Mouse (Mus musculus): ENCODE data around the gene Camkv. TPM values are rescaled to one million over a fixed set of nuclear protein-coding genes. Genes with fewer than 3 reads are reported as not detected.

Gene Camkv
- under 1 TPM; 0.80 to 0.86 TPM for total RNA-seq (2021)
- long read RNA-seq, experiment 1, partial matches to known transcripts, result 0 of 2 reads
- long read RNA-seq, experiment 1, other reads (novel, unspliced or antisense), result 0 of 2 reads
- long read RNA-seq, experiment 2, partial matches to known transcripts, result 0 of 2 reads
- long read RNA-seq, experiment 2, other reads (novel, unspliced or antisense), result 1 of 2 reads

GRCm38 (mm10) chr9:107935374-107935773 is at the start of gene Camkv:
Gene Camkv, plus strand, starts transcription at chr9:107935674.
- DNase-seq, result no peak

- peak; percentile 71 for DNase-seq
Observed at GRCm38 (mm10) chr9:107887804-107888266, 47.6 kb upstream of the Camkv start, which contains the start of gene Mon1a. Gene Mon1a, plus strand, starts transcription at chr9:107888151.

- DNase-seq, result no peak
Observed at GRCm38 (mm10) chr9:107888267-107888850, 47.1 kb upstream of the Camkv start.

GRCm38 (mm10) chr9:107890260-107890659 is 45.2 kb upstream of the Camkv start:
- no peak for DNase-seq

- no peak for DNase-seq
Observed at GRCm38 (mm10) chr9:107891023-107891422, 44.5 kb upstream of the Camkv start.

- DNase-seq, result no peak
Observed at GRCm38 (mm10) chr9:107898563-107898962, 36.9 kb upstream of the Camkv start.

- DNase-seq, result no peak
Observed at GRCm38 (mm10) chr9:107899855-107900254, 35.6 kb upstream of the Camkv start.

GRCm38 (mm10) chr9:107900840-107901626 is 34.4 kb upstream of the Camkv start:
- DNase-seq, result peak; percentile 63

- DNase-seq, result no peak
Observed at GRCm38 (mm10) chr9:107901627-107901914, 33.9 kb upstream of the Camkv start.

- peak; percentile 87 for DNase-seq
Observed at GRCm38 (mm10) chr9:107904726-107905125, 30.7 kb upstream of the Camkv start.

- DNase-seq, result peak; percentile 77
Observed at GRCm38 (mm10) chr9:107906252-107906966, 29.1 kb upstream of the Camkv start, which contains the start of gene Mst1r. Gene Mst1r, plus strand, starts transcription at chr9:107906873.

GRCm38 (mm10) chr9:107906967-107907800 is 28.3 kb upstream of the Camkv start:
- DNase-seq, result no peak

- DNase-seq, result no peak
Observed at GRCm38 (mm10) chr9:107907801-107908120, 27.7 kb upstream of the Camkv start.

- no peak for DNase-seq
Observed at GRCm38 (mm10) chr9:107908410-107909158, 26.9 kb upstream of the Camkv start.

GRCm38 (mm10) chr9:107910025-107910769 is 25.3 kb upstream of the Camkv start:
- DNase-seq, result no peak

- DNase-seq, result no peak
Observed at GRCm38 (mm10) chr9:107914764-107915420, 20.6 kb upstream of the Camkv start.

- DNase-seq, result no peak
Observed at GRCm38 (mm10) chr9:107917895-107918608, 17.4 kb upstream of the Camkv start.

- DNase-seq, result no peak
Observed at GRCm38 (mm10) chr9:107918884-107919283, 16.6 kb upstream of the Camkv start.

- DNase-seq, result no peak
Observed at GRCm38 (mm10) chr9:107919441-107919840, 16.0 kb upstream of the Camkv start.
